ENCODE assay signal across 18 mouse cellular contexts in the genomic region with DNA sequence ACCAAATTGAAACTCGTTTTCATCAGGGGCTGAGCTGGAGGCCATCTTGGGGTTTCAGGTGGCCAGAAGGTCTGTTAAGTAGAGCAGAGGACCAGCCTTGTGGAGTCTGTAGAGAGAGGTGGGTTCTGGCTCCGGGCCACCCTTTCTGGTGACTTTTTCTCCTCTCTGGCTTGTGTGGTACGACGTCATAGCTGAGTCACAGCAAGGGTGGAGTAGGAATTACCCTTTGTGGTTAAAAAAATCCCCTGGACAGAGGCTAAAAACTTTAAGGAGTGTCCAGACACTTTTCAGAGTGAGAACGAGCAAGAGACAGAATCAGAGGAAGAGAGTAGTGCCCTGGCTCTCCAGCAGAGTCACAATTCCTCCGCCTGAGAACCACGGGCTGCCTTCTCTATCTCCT. TPM values are rescaled to one million over a fixed set of nuclear protein-coding genes. Genes with fewer than 3 reads are reported as not detected.
DNase-seq lines count a peak whose midpoint lies in the region; ATAC-seq and TF ChIP-seq lines count a peak whose summit lies in the region.
"Had no signal": no experiment of that assay in that cellular context is flagged by ENCODE, and none has a peak within 500 bp of the region (broad histone marks: within the 10 kb centered on the region; RNA-seq: fewer than 3 reads in every experiment).

No protein-coding gene starts in this region.

- 0 out of 2 replicates have a peak overlapping the region, but pooled peaks have one; percentile 3 for H3K4me3 ChIP-seq in thymus, adult 2 months (ENCODE audit: control insufficient read depth, insufficient read depth, low read length)
- H3K4me3 ChIP-seq in forebrain, embryonic 11.5 days (ENCODE audit: low read depth, low read length) = no peak overlapping the region
- no peak overlapping the region for H3K4me3 ChIP-seq in cerebellum, adult 2 months (replicated peaks; ENCODE audit: insufficient read depth, low read depth, low read length)
- H3K4me3 ChIP-seq: midbrain, embryonic 13.5 days; neural tube, embryonic 13.5 days had no signal

- no peaks in the 10 kb centered on the region for H3K36me3 ChIP-seq in thymus, adult 2 months (ENCODE audit: control insufficient read depth, insufficient read depth, low read length)
- no peaks in the 10 kb centered on the region for H3K36me3 ChIP-seq in forebrain, embryonic 11.5 days (ENCODE audit: control insufficient read depth, insufficient read depth, low read length)
- H3K36me3 ChIP-seq: midbrain, embryonic 13.5 days; neural tube, embryonic 13.5 days had no signal

- TF ChIP-seq POLR2A in thymus, adult 2 months (IDR thresholded peaks at IDR 0.05; ENCODE audit: control insufficient read depth, extremely low read depth, insufficient read depth, low read length, poor library complexity) = 0 out of 2 replicates have a peak, but pooled peaks have one; percentile 8
- no peak for TF ChIP-seq POLR2A in cerebellum, adult 2 months (IDR thresholded peaks at IDR 0.05; ENCODE audit: borderline replicate concordance, insufficient read depth, low read length)

- no peaks in the 10 kb centered on the region for H3K9me3 ChIP-seq in forebrain, embryonic 11.5 days (ENCODE audit: control insufficient read depth, low read length)
- H3K9me3 ChIP-seq: midbrain, embryonic 13.5 days; neural tube, embryonic 13.5 days had no signal

- WGBS in thymus, adult 2 months = 44% methylated on average over 7 of the region's 7 CpGs
- 80% methylated on average over 7 of the region's 7 CpGs for WGBS in forebrain, embryonic 11.5 days
- 67% methylated on average over 7 of the region's 7 CpGs for WGBS in cerebellum, adult 2 months

- peak overlapping the region; percentile 81 for H3K27ac ChIP-seq in thymus, adult 2 months (ENCODE audit: control insufficient read depth, insufficient read depth, low read length)
- H3K27ac ChIP-seq in forebrain, embryonic 11.5 days (ENCODE audit: low read depth, low read length) = no peak overlapping the region
- H3K27ac ChIP-seq in cerebellum, adult 2 months (ENCODE audit: insufficient read depth, low read length) = no peak overlapping the region
- H3K27ac ChIP-seq: hindbrain, postnatal 0 days; midbrain, embryonic 13.5 days; neural tube, embryonic 13.5 days had no signal

- no peaks in the 10 kb centered on the region for H3K27me3 ChIP-seq in thymus, adult 2 months (ENCODE audit: control insufficient read depth, insufficient read depth, low read length)
- H3K27me3 ChIP-seq in forebrain, embryonic 11.5 days (ENCODE audit: control insufficient read depth, insufficient read depth, low read length) = 0 out of 2 replicates have a peak, but pooled peaks cover 2% of the 10 kb centered on the region
- no peaks in the 10 kb centered on the region for H3K27me3 ChIP-seq in cerebellum, adult 2 months (ENCODE audit: control insufficient read depth, insufficient read depth, low read length)
- H3K27me3 ChIP-seq: midbrain, embryonic 13.5 days had no signal

- TF ChIP-seq CTCF in thymus, adult 2 months (IDR thresholded peaks at IDR 0.05; ENCODE audit: borderline replicate concordance, control insufficient read depth, extremely low read depth, insufficient read depth, low read length, poor library complexity) = no peak
- no peak for TF ChIP-seq CTCF in cerebellum, adult 2 months (IDR thresholded peaks at IDR 0.05; ENCODE audit: borderline replicate concordance, insufficient read depth, low read depth, low read length)

- H3K9ac ChIP-seq in forebrain, embryonic 11.5 days (ENCODE audit: low read length) = no peak overlapping the region
- H3K9ac ChIP-seq: liver, postnatal 0 days; midbrain, embryonic 13.5 days; neural tube, embryonic 13.5 days had no signal

- no peak for DNase-seq in thymus, adult 2 months
- DNase-seq in thymus, postnatal 10 days (ENCODE audit: low spot score in 2 of 2) = no peak
- DNase-seq in T-cell, adult 2 months (ENCODE audit: low spot score) = peak; percentile 63
- no peak for DNase-seq in forebrain, embryonic 11.5 days (ENCODE audit: low spot score)
- DNase-seq in cerebellum, adult 2 months = no peak
- no peak for DNase-seq in testis, postnatal 10 days (ENCODE audit: low spot score)
- DNase-seq: adrenal gland, postnatal 14 days; cerebellum, adult 8-10 months; heart, postnatal 10 days; kidney, adult 9 months; layer of hippocampus, postnatal 36 days; liver, postnatal 0 days; lung, postnatal 36 days had no signal

- peaks cover 73% of the 10 kb centered on the region for H3K4me1 ChIP-seq in thymus, adult 2 months (replicated peaks; ENCODE audit: control insufficient read depth, insufficient read depth, low read length)
- no peaks in the 10 kb centered on the region; the same call in 1 of the 2 replicates for H3K4me1 ChIP-seq in forebrain, embryonic 11.5 days (replicated peaks; ENCODE audit: control insufficient read depth, insufficient read depth, low read length)
- H3K4me1 ChIP-seq in cerebellum, adult 2 months (ENCODE audit: control insufficient read depth, insufficient read depth, low read length) = no peaks in the 10 kb centered on the region
- H3K4me1 ChIP-seq: midbrain, embryonic 13.5 days had no signal

- ATAC-seq in monocyte, adult 5-6 weeks (replicated peaks; ENCODE audit: insufficient number of reproducible peaks, low FRiP score, low TSS enrichment, poor library complexity, severe bottlenecking) = peak; percentile 63
- ATAC-seq in forebrain, embryonic 11.5 days (replicated peaks; ENCODE audit: low FRiP score) = no peak
- ATAC-seq: forebrain, embryonic 16.5 days; hindbrain, postnatal 0 days; liver, postnatal 0 days; midbrain, embryonic 13.5 days had no signal

- no peak overlapping the region for H3K4me2 ChIP-seq in forebrain, embryonic 11.5 days (ENCODE audit: low read depth, low read length, severe bottlenecking)
- H3K4me2 ChIP-seq: midbrain, embryonic 13.5 days; neural tube, embryonic 13.5 days had no signal

RNA-seq across cellular contexts. Expression of a gene that starts 3.5 kb away (rescaled TPM):
- 76.7 and 80.4 TPM in 2 replicates for polyA plus RNA-seq in thymus, adult 2 months (2012; rRNA removed)
- total RNA-seq in monocyte, adult 5-6 weeks (2017) = 94.2 to 168 TPM (median 96.5 TPM) in 3 replicates
- polyA plus RNA-seq in forebrain, embryonic 11.5 days (2014; fragmentation: Nextera tagmentation; extraction: Ambion mirVana) = 0.33 and 0.37 TPM in 2 replicates
- polyA plus RNA-seq in cerebellum, adult 2 months (2012; rRNA removed) = 8.4 and 9.1 TPM in 2 replicates

RNA-seq across cellular contexts. Expression of a gene that starts 44.2 kb away (rescaled TPM):
- polyA plus RNA-seq in thymus, adult 2 months (2012; rRNA removed) = 18.8 and 24.1 TPM in 2 replicates
- 1.1 to 5.3 TPM (median 1.4 TPM) in 3 replicates for total RNA-seq in monocyte, adult 5-6 weeks (2017)
- 4.4 and 6.5 TPM in 2 replicates for polyA plus RNA-seq in forebrain, embryonic 11.5 days (2014; fragmentation: Nextera tagmentation; extraction: Ambion mirVana)
- 1.7 and 2.2 TPM in 2 replicates for polyA plus RNA-seq in cerebellum, adult 2 months (2012; rRNA removed)
